In genomic region chr19:26859195-26859570, GRCm38 (mm10) we compare ENCODE assay signal across 22 mouse cellular contexts. TPM values are rescaled to one million over a fixed set of nuclear protein-coding genes. Genes with fewer than 3 reads are reported as not detected.
DNase-seq lines count a peak whose midpoint lies in the region; ATAC-seq and TF ChIP-seq lines count a peak whose summit lies in the region.
"Had no signal": no experiment of that assay in that cellular context is flagged by ENCODE, and none has a peak within 500 bp of the region (broad histone marks: within the 10 kb centered on the region; RNA-seq: fewer than 3 reads in every experiment).

No protein-coding gene starts in this region.

- no peak for TF ChIP-seq CTCF in midbrain, postnatal 0 days (IDR thresholded peaks at IDR 0.05)

- H3K4me3 ChIP-seq in forebrain, embryonic 13.5 days = no peak overlapping the region
- H3K4me3 ChIP-seq in forebrain, embryonic 10.5 days = no peak overlapping the region
- H3K4me3 ChIP-seq in neural tube, embryonic 11.5 days (ENCODE audit: low read depth, low read length) = no peak overlapping the region
- H3K4me3 ChIP-seq in neural tube, embryonic 15.5 days (replicated peaks) = no peak overlapping the region
- H3K4me3 ChIP-seq in hindbrain, embryonic 15.5 days = no peak overlapping the region
- no peak overlapping the region for H3K4me3 ChIP-seq in midbrain, postnatal 0 days (ENCODE audit: low read depth, low read length)
- H3K4me3 ChIP-seq: embryonic facial prominence, embryonic 10.5 days; erythroblast, embryonic 14.5 days; heart, embryonic 12.5 days; limb, embryonic 15.5 days had no signal

- WGBS in forebrain, embryonic 13.5 days = 71% methylated on average over 5 of the region's 5 CpGs
- 87% methylated on average over 5 of the region's 5 CpGs for WGBS in forebrain, embryonic 10.5 days
- WGBS in neural tube, embryonic 11.5 days = 78% methylated on average over 5 of the region's 5 CpGs
- WGBS in neural tube, embryonic 15.5 days = 51% methylated on average over 5 of the region's 5 CpGs
- 41% methylated on average over 5 of the region's 5 CpGs for WGBS in hindbrain, embryonic 15.5 days
- 32% methylated on average over 5 of the region's 5 CpGs for WGBS in midbrain, postnatal 0 days

- no peak for ATAC-seq in forebrain, embryonic 13.5 days
- no peak for ATAC-seq in neural tube, embryonic 11.5 days (ENCODE audit: insufficient read depth, low FRiP score, low TSS enrichment)
- no peak for ATAC-seq in neural tube, embryonic 15.5 days (ENCODE audit: low FRiP score)
- ATAC-seq in hindbrain, embryonic 15.5 days (ENCODE audit: low FRiP score, low read depth) = no peak
- ATAC-seq in midbrain, postnatal 0 days (ENCODE audit: low FRiP score) = peak; percentile 23; the same call in 1 of the 2 replicates
- no peak for ATAC-seq in erythroid progenitor cell, adult 5-6 weeks (replicated peaks; ENCODE audit: low FRiP score, poor library complexity, severe bottlenecking)

- no peak overlapping the region for H3K9ac ChIP-seq in forebrain, embryonic 13.5 days
- H3K9ac ChIP-seq in neural tube, embryonic 11.5 days (ENCODE audit: low read length) = no peak overlapping the region
- H3K9ac ChIP-seq in neural tube, embryonic 15.5 days (replicated peaks) = no peak overlapping the region
- no peak overlapping the region for H3K9ac ChIP-seq in hindbrain, embryonic 15.5 days
- no peak overlapping the region for H3K9ac ChIP-seq in midbrain, postnatal 0 days (replicated peaks; ENCODE audit: low read length, poor library complexity, severe bottlenecking)
- H3K9ac ChIP-seq: heart, embryonic 12.5 days; limb, embryonic 15.5 days had no signal

- no peak overlapping the region for H3K4me2 ChIP-seq in forebrain, embryonic 13.5 days
- no peak overlapping the region for H3K4me2 ChIP-seq in neural tube, embryonic 11.5 days (ENCODE audit: low read depth)
- no peak overlapping the region for H3K4me2 ChIP-seq in neural tube, embryonic 15.5 days
- no peak overlapping the region for H3K4me2 ChIP-seq in hindbrain, embryonic 15.5 days
- H3K4me2 ChIP-seq in midbrain, postnatal 0 days (ENCODE audit: low read depth, low read length, poor library complexity, severe bottlenecking) = peak overlapping the region; percentile 20; the same call in 1 of the 2 replicates
- H3K4me2 ChIP-seq: heart, embryonic 12.5 days; limb, embryonic 15.5 days had no signal

- no peaks in the 10 kb centered on the region for H3K9me3 ChIP-seq in forebrain, embryonic 13.5 days (replicated peaks)
- no peaks in the 10 kb centered on the region for H3K9me3 ChIP-seq in forebrain, embryonic 10.5 days
- no peaks in the 10 kb centered on the region for H3K9me3 ChIP-seq in neural tube, embryonic 11.5 days (ENCODE audit: control insufficient read depth, low read length)
- no peaks in the 10 kb centered on the region for H3K9me3 ChIP-seq in neural tube, embryonic 15.5 days (replicated peaks)
- H3K9me3 ChIP-seq in hindbrain, embryonic 15.5 days = no peaks in the 10 kb centered on the region
- no peaks in the 10 kb centered on the region for H3K9me3 ChIP-seq in midbrain, postnatal 0 days (ENCODE audit: low read length)
- H3K9me3 ChIP-seq: embryonic facial prominence, embryonic 10.5 days; heart, embryonic 12.5 days; limb, embryonic 15.5 days had no signal

- H3K27ac ChIP-seq in forebrain, embryonic 13.5 days = 0 out of 2 replicates have a peak overlapping the region, but pooled peaks have one; percentile 48
- H3K27ac ChIP-seq in forebrain, embryonic 10.5 days = no peak overlapping the region
- 0 out of 2 replicates have a peak overlapping the region, but pooled peaks have one; percentile 29 for H3K27ac ChIP-seq in neural tube, embryonic 11.5 days (ENCODE audit: low read depth, low read length)
- H3K27ac ChIP-seq in neural tube, embryonic 15.5 days (replicated peaks) = no peak overlapping the region
- H3K27ac ChIP-seq in hindbrain, embryonic 15.5 days (replicated peaks) = 0 out of 2 replicates have a peak overlapping the region, but pooled peaks have one; percentile 36
- peak overlapping the region; percentile 67 for H3K27ac ChIP-seq in midbrain, postnatal 0 days (ENCODE audit: low read depth, low read length)
- H3K27ac ChIP-seq: embryonic facial prominence, embryonic 10.5 days; limb, embryonic 15.5 days had no signal

- DNase-seq in forebrain, embryonic 10.5 days (ENCODE audit: extremely low spot score, low spot score) = no peak
- no peak for DNase-seq in neural tube, embryonic 11.5 days (ENCODE audit: low spot score)
- no peak for DNase-seq in midbrain, postnatal 0 days (ENCODE audit: low spot score)
- no peak for DNase-seq in layer of hippocampus, adult 11-12 months (ENCODE audit: low spot score)
- DNase-seq: cerebellum, adult 11-12 months; cerebellum, postnatal 36 days; gastrocnemius, postnatal 10 days; kidney, postnatal 10 days; lung, adult 18-20 months; lung, postnatal 4 days; right cerebral cortex, postnatal 25 days; thymus, postnatal 4 days had no signal

- H3K36me3 ChIP-seq in forebrain, embryonic 13.5 days (ENCODE audit: poor library complexity, severe bottlenecking) = no peaks in the 10 kb centered on the region
- H3K36me3 ChIP-seq in forebrain, embryonic 10.5 days (replicated peaks) = no peaks in the 10 kb centered on the region
- H3K36me3 ChIP-seq in neural tube, embryonic 11.5 days (ENCODE audit: control insufficient read depth, insufficient read depth, low read length) = no peaks in the 10 kb centered on the region
- H3K36me3 ChIP-seq in neural tube, embryonic 15.5 days = no peaks in the 10 kb centered on the region
- H3K36me3 ChIP-seq in hindbrain, embryonic 15.5 days = no peaks in the 10 kb centered on the region
- no peaks in the 10 kb centered on the region for H3K36me3 ChIP-seq in midbrain, postnatal 0 days (ENCODE audit: insufficient read depth, low read length)
- H3K36me3 ChIP-seq: embryonic facial prominence, embryonic 10.5 days; heart, embryonic 12.5 days; limb, embryonic 15.5 days had no signal

- no peaks in the 10 kb centered on the region for H3K27me3 ChIP-seq in forebrain, embryonic 13.5 days
- no peaks in the 10 kb centered on the region for H3K27me3 ChIP-seq in forebrain, embryonic 10.5 days (ENCODE audit: poor library complexity, severe bottlenecking)
- H3K27me3 ChIP-seq in neural tube, embryonic 11.5 days (ENCODE audit: control insufficient read depth, insufficient read depth, low read length) = no peaks in the 10 kb centered on the region
- H3K27me3 ChIP-seq in neural tube, embryonic 15.5 days (replicated peaks) = no peaks in the 10 kb centered on the region
- H3K27me3 ChIP-seq in hindbrain, embryonic 15.5 days = no peaks in the 10 kb centered on the region
- no peaks in the 10 kb centered on the region for H3K27me3 ChIP-seq in midbrain, postnatal 0 days (ENCODE audit: insufficient read depth, low read length)
- H3K27me3 ChIP-seq: heart, embryonic 12.5 days; limb, embryonic 15.5 days had no signal

- H3K4me1 ChIP-seq in forebrain, embryonic 13.5 days = peaks cover 13% of the 10 kb centered on the region
- H3K4me1 ChIP-seq in forebrain, embryonic 10.5 days = peaks cover 33% of the 10 kb centered on the region
- H3K4me1 ChIP-seq in neural tube, embryonic 11.5 days (ENCODE audit: control insufficient read depth, insufficient read depth, low read length) = no peaks in the 10 kb centered on the region
- H3K4me1 ChIP-seq in neural tube, embryonic 15.5 days = peaks cover 10% of the 10 kb centered on the region
- H3K4me1 ChIP-seq in hindbrain, embryonic 15.5 days (replicated peaks) = peaks cover 12% of the 10 kb centered on the region
- H3K4me1 ChIP-seq in midbrain, postnatal 0 days (ENCODE audit: insufficient read depth, low read length) = peaks cover 12% of the 10 kb centered on the region

RNA-seq across cellular contexts. Expression of gene Gm815, which starts 26.5 kb away (rescaled TPM):
- not detected in 2 replicates for polyA plus RNA-seq in forebrain, embryonic 13.5 days (2015; fragmentation: Nextera tagmentation; extraction: Ambion mirVana)
- polyA plus RNA-seq in forebrain, embryonic 10.5 days (2016; fragmentation: Nextera tagmentation; extraction: Ambion mirVana) = not detected in 2 replicates
- not detected in 2 replicates for polyA plus RNA-seq in neural tube, embryonic 11.5 days (2014; fragmentation: Nextera tagmentation; extraction: Ambion mirVana)
- polyA plus RNA-seq in neural tube, embryonic 15.5 days (2015; fragmentation: Nextera tagmentation; extraction: Ambion mirVana) = not detected in 2 replicates
- polyA plus RNA-seq in hindbrain, embryonic 15.5 days (2015; fragmentation: Nextera tagmentation; extraction: Ambion mirVana) = not detected in 2 replicates
- not detected in 2 replicates for total RNA-seq in midbrain, postnatal 0 days (2014; rRNA removed)
- polyA plus RNA-seq in midbrain, postnatal 0 days (2015; fragmentation: Nextera tagmentation; extraction: Ambion mirVana) = not detected in 2 replicates
- not detected in 2 replicates for total RNA-seq in erythroid progenitor cell, adult 5-6 weeks (2015; ENCODE audit: low replicate concordance)
- total RNA-seq in erythroid progenitor cell, adult 5-6 weeks (2017; ENCODE audit: low replicate concordance) = not detected in 2 replicates
- total RNA-seq: gastrocnemius, postnatal 10 days; layer of hippocampus, postnatal 10 days; left cerebral cortex, postnatal 10 days had no signal
- polyA plus RNA-seq: embryonic facial prominence, embryonic 10.5 days; erythroblast, embryonic 14.5 days; heart, embryonic 12.5 days; limb, embryonic 15.5 days had no signal

Comparison
In these comparisons a context has a peak if more than half of its experiments do, and no peak if none do; other contexts are left out.
1. H3K27ac ChIP-seq: peak in forebrain, embryonic 13.5 days (single experiment), neural tube, embryonic 11.5 days (single experiment), hindbrain, embryonic 15.5 days (single experiment) and midbrain, postnatal 0 days (single experiment); none in forebrain, embryonic 10.5 days (single experiment) and neural tube, embryonic 15.5 days (single experiment).